Mouse (Mus musculus) left cerebral cortex, adult 8-10 months (tissue): ENCODE measurements at regions not wholly inside any gene's neighbourhood (a gene's known extent, or its start where the extent isn't known, plus 50 kb on each side); places are given as distances from the start of the nearest gene placed in this dataset.
A peak's percentile ranks its signal among the peaks of the same experiment; 100 is the strongest.

Source experiments
- DNase-seq, 2 experiments: peaks; one replicate each; pipeline ENCODE4 v3.0.0; 2022; ENCODE audit warnings: low spot score in 2 of 2

DNA sequence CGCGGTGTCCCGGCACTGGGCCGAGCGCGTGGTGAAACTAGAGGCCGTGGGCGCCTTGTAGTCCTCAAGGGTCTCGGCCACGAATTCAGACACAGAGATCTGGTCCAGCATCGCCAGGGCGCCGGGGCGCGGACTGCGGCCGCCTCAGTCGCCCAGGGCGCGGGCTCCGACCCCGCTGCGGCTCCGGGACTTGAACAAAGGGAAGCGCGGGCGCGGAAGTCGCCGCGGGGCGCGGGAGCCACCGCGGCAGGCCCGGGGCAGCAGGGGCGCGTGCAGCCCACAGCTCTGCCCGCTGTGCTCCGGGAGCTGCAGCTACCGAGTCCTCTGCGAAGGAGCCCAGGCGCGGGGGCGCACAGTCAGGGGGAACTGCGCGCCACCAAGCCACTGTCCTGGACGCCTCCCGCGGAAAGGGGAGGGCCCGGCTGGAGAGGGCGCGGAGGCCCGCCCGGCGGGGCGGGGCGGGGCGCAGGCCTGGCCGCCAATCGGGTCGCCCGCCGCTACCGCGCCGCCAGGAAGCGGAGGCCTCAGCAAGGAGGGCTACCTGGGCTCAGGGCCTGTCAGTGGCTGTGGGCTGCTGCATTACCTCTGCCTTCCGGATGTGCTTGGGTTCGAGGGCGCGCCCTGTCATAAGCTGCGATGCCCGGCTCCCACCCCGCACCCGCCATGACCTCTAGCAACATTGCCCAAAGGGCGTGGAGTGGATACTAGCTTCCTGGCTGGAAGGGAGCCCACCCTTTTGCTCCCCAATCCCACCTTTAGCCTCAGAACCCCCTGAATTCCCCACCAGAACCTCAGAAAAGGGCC, 155.2 kb upstream of the 9030624G23Rik start:
- peak; percentile 4 to 11 for DNase-seq
